ENCODE assay signal across 8 mouse cellular contexts in genomic region chr10:112269939-112270781, GRCm38 (mm10). TPM values are rescaled to one million over a fixed set of nuclear protein-coding genes. Genes with fewer than 3 reads are reported as not detected.
A peak's percentile ranks its signal among the peaks of the same experiment; 100 is the strongest.
DNase-seq lines count a peak whose midpoint lies in the region; ATAC-seq and TF ChIP-seq lines count a peak whose summit lies in the region.

No protein-coding gene starts in this region.

- peak; percentile 64 for ATAC-seq in heart, embryonic 12.5 days (ENCODE audit: insufficient number of reproducible peaks, low FRiP score)
- peak; percentile 32; the same call in 1 of the 2 replicates for ATAC-seq in granulocyte monocyte progenitor cell, adult 5-6 weeks (replicated peaks; ENCODE audit: poor library complexity, severe bottlenecking)
- ATAC-seq in kidney, postnatal 0 days (replicated peaks; ENCODE audit: low FRiP score, low read depth) = peak; percentile 78
- ATAC-seq in monocyte, adult 5-6 weeks (replicated peaks; ENCODE audit: insufficient number of reproducible peaks, low FRiP score, low TSS enrichment, poor library complexity, severe bottlenecking) = no peak

- H3K4me2 ChIP-seq in heart, embryonic 12.5 days = peak overlapping the region; percentile 94
- H3K4me2 ChIP-seq in kidney, postnatal 0 days (ENCODE audit: low read length) = peak overlapping the region; percentile 93

- no peaks in the 10 kb centered on the region for H3K36me3 ChIP-seq in heart, embryonic 12.5 days
- no peaks in the 10 kb centered on the region for H3K36me3 ChIP-seq in kidney, postnatal 0 days (ENCODE audit: insufficient read depth, low read length)

- peak overlapping the region; percentile 63 for H3K9ac ChIP-seq in heart, embryonic 12.5 days
- H3K9ac ChIP-seq in kidney, postnatal 0 days (ENCODE audit: low read depth, low read length) = peak overlapping the region; percentile 66

- H3K27me3 ChIP-seq in heart, embryonic 12.5 days (replicated peaks) = peaks cover 44% of the 10 kb centered on the region
- H3K27me3 ChIP-seq in kidney, postnatal 0 days (ENCODE audit: insufficient read depth, low read length) = 0 out of 2 replicates have a peak, but pooled peaks cover 4% of the 10 kb centered on the region

- H3K4me1 ChIP-seq in heart, embryonic 12.5 days (replicated peaks) = peaks cover 14% of the 10 kb centered on the region
- H3K4me1 ChIP-seq in kidney, postnatal 0 days (replicated peaks; ENCODE audit: insufficient read depth, low read length) = 0 out of 2 replicates have a peak, but pooled peaks cover 7% of the 10 kb centered on the region

- peak overlapping the region; percentile 64 for H3K4me3 ChIP-seq in heart, embryonic 12.5 days
- H3K4me3 ChIP-seq in kidney, postnatal 0 days (replicated peaks; ENCODE audit: low read depth, low read length) = peak overlapping the region; percentile 60

- under 1% methylated on average over 43 of the region's 43 CpGs for WGBS in heart, embryonic 12.5 days
- under 1% methylated on average over 43 of the region's 43 CpGs for WGBS in kidney, postnatal 0 days

- H3K27ac ChIP-seq in heart, embryonic 12.5 days (ENCODE audit: poor library complexity, severe bottlenecking) = no peak overlapping the region
- peak overlapping the region; percentile 31; the same call in 1 of the 2 replicates for H3K27ac ChIP-seq in kidney, postnatal 0 days

- DNase-seq in heart, adult 11 months = no peak
- DNase-seq in adrenal gland, postnatal 36 days = peak; percentile 9 to 20
- peak; percentile 20 for DNase-seq in kidney, postnatal 0 days (ENCODE audit: low spot score)
- DNase-seq in lung, postnatal 10 days = peak; percentile 16
- DNase-seq in right cerebral cortex, postnatal 36 days (ENCODE audit: low spot score in 2 of 2) = peak; percentile 21 to 24

- H3K9me3 ChIP-seq in heart, embryonic 12.5 days (replicated peaks) = no peaks in the 10 kb centered on the region
- no peaks in the 10 kb centered on the region for H3K9me3 ChIP-seq in kidney, postnatal 0 days (replicated peaks; ENCODE audit: low read length)

- TF ChIP-seq CTCF in kidney, postnatal 0 days (IDR thresholded peaks at IDR 0.05; ENCODE audit: low read depth) = no peak

RNA-seq across cellular contexts. Expression of gene Kcnc2, which starts 0.8 kb away (rescaled TPM):
- 1.3 and 1.7 TPM in 2 replicates for polyA plus RNA-seq in heart, embryonic 12.5 days (2016; fragmentation: Nextera tagmentation; extraction: Ambion mirVana)
- under 1 TPM; 0.07 to 0.13 TPM for total RNA-seq in adrenal gland, postnatal 36 days (2021)
- total RNA-seq in granulocyte monocyte progenitor cell, adult 5-6 weeks (2014; fragmentation: Nextera tagmentation) = not detected in 2 replicates
- total RNA-seq in granulocyte monocyte progenitor cell, adult 5-6 weeks (2017) = not detected in 2 replicates
- 7.7 and 7.9 TPM in 2 replicates for polyA plus RNA-seq in kidney, postnatal 0 days (2015; fragmentation: Nextera tagmentation; extraction: Ambion mirVana)
- total RNA-seq in monocyte, adult 5-6 weeks (2017) = not detected in 3 replicates
